Mouse (Mus musculus) hindbrain, embryonic 10.5 days (tissue): ENCODE data around the gene Serping1. TPM values are rescaled to one million over a fixed set of nuclear protein-coding genes. Genes with fewer than 3 reads are reported as not detected.
A peak's percentile ranks its signal among the peaks of the same experiment; 100 is the strongest.

Experiments
- DNase-seq: peaks from one replicate; pipeline ENCODE4 v3.0.0-alpha.2; 2017; ENCODE audit warnings: low spot score
- H3K27ac ChIP-seq: fragments of 300-500 bp; sonication (generic); 2 replicates; pipeline ENCODE4 v1.5.1; 2016; ENCODE audit warnings: mild to moderate bottlenecking, moderate library complexity
- H3K27me3 ChIP-seq: fragments of 300-500 bp; sonication (generic); 2 replicates; pipeline ENCODE4 v1.6.1; 2016; ENCODE audit warnings: mild to moderate bottlenecking; ENCODE audit not compliant: poor library complexity, insufficient read depth, severe bottlenecking
- H3K36me3 ChIP-seq: fragments of 300-500 bp; sonication (generic); 2 replicates; pipeline ENCODE4 v1.6.1; 2016; ENCODE audit warnings: mild to moderate bottlenecking, moderate library complexity
- H3K4me1 ChIP-seq: fragments of 300-500 bp; sonication (generic); replicated peaks from 2 replicates; pipeline ENCODE4 v1.6.1; 2016; ENCODE audit warnings: mild to moderate bottlenecking
- H3K4me3 ChIP-seq: fragments of 300-500 bp; sonication (generic); 2 replicates; pipeline ENCODE4 v1.5.1; 2016; ENCODE audit warnings: mild to moderate bottlenecking, moderate library complexity
- H3K9me3 ChIP-seq: fragments of 300-500 bp; sonication (generic); 2 replicates; pipeline ENCODE4 v1.6.1; 2016; ENCODE audit warnings: mild to moderate bottlenecking, moderate library complexity
- WGBS: fragments of 180-500 bp; shearing (Covaris S2); methylation state at CpG from one replicate; pipeline ENCODE4 v1.1.7; 2016; 5-methylcytosine and 5-hydroxymethylcytosine counted together
- polyA plus RNA-seq: library from polyadenylated mRNA; unstranded; fragments of >200 nt; fragmentation: Nextera tagmentation; extraction: Ambion mirVana; gene quantifications from 2 replicates; pipeline ENCODE4 v1.2.1, GENCODE M21; 2016

Gene Serping1
- polyA plus RNA-seq, 1 experiment from 2014 or later: 43.1 TPM

- H3K4me3 ChIP-seq: peak overlapping the region; percentile 81
- H3K27ac ChIP-seq: peak overlapping the region; percentile 100
- 0 out of 2 replicates have a peak, but pooled peaks cover 8% of the 10 kb centered on the region for H3K27me3 ChIP-seq
- DNase-seq: no peak
- 2% methylated on average over 10 of the region's 10 CpGs for WGBS
- no peaks in the 10 kb centered on the region for H3K9me3 ChIP-seq
- H3K36me3 ChIP-seq: peaks cover 23% of the 10 kb centered on the region
- H3K4me1 ChIP-seq: peaks cover 46% of the 10 kb centered on the region
Measured at GRCm38 (mm10) chr2:84744126-84744525, 31.1 kb downstream of the Serping1 start.

GRCm38 (mm10) chr2:84743561-84743960, 31.7 kb downstream of the Serping1 start, which contains the start of gene Gm19426:
Gene Gm19426, minus strand, starts transcription at chr2:84743655.
- peak; percentile 95 for DNase-seq
- Histone ChIP-seq H3K4me1 (peaks cover 52% of the 10 kb centered on the region), H3K27ac (peak within 1 kb of the TSS; percentile 100), H3K36me3 (peaks cover 23% of the 10 kb centered on the region), H3K27me3 (0 out of 2 replicates have a peak, but pooled peaks cover 8% of the 10 kb centered on the region), H3K9me3 (no peaks in the 10 kb centered on the region), H3K4me3 (peak within 1 kb of the TSS; percentile 81)
- WGBS: under 1% methylated on average over 25 of the region's 25 CpGs

- peaks cover 61% of the 10 kb centered on the region for H3K4me1 ChIP-seq
- H3K27ac ChIP-seq: peak overlapping the region; percentile 100
- under 1% methylated on average over 26 of the region's 26 CpGs for WGBS
- H3K36me3 ChIP-seq: peaks cover 23% of the 10 kb centered on the region
- H3K4me3 ChIP-seq: peak overlapping the region; percentile 81
- peak; percentile 98 for DNase-seq
- H3K9me3 ChIP-seq: no peaks in the 10 kb centered on the region
- 0 out of 2 replicates have a peak, but pooled peaks cover 8% of the 10 kb centered on the region for H3K27me3 ChIP-seq
Measured at GRCm38 (mm10) chr2:84742451-84743283, 32.6 kb downstream of the Serping1 start.

GRCm38 (mm10) chr2:84741841-84742450, 33.3 kb downstream of the Serping1 start:
- 0 out of 2 replicates have a peak, but pooled peaks cover 1% of the 10 kb centered on the region for H3K27me3 ChIP-seq
- no peak for DNase-seq
- H3K9me3 ChIP-seq: no peaks in the 10 kb centered on the region
- H3K4me3 ChIP-seq: peak overlapping the region; percentile 81
- H3K4me1 ChIP-seq: peaks cover 68% of the 10 kb centered on the region
- H3K27ac ChIP-seq: peak overlapping the region; percentile 100
- H3K36me3 ChIP-seq: peaks cover 23% of the 10 kb centered on the region
- WGBS: under 1% methylated on average over 5 of the region's 5 CpGs

- Histone ChIP-seq H3K4me1 (peaks cover 80% of the 10 kb centered on the region), H3K9me3 (no peaks in the 10 kb centered on the region), H3K27ac (peak overlapping the region; percentile 100), H3K4me3 (peak overlapping the region; percentile 81), H3K27me3 (no peaks in the 10 kb centered on the region), H3K36me3 (peaks cover 23% of the 10 kb centered on the region)
- peak; percentile 23 for DNase-seq
- WGBS: 74% methylated on average over 15 of the region's 15 CpGs
Measured at GRCm38 (mm10) chr2:84740608-84741333, 34.5 kb downstream of the Serping1 start.

GRCm38 (mm10) chr2:84738271-84738911, 36.9 kb downstream of the Serping1 start:
- Histone ChIP-seq H3K4me3 (peak overlapping the region; percentile 68), H3K36me3 (peaks cover 23% of the 10 kb centered on the region), H3K9me3 (no peaks in the 10 kb centered on the region), H3K27ac (peak overlapping the region; percentile 93), H3K4me1 (peaks cover 92% of the 10 kb centered on the region), H3K27me3 (no peaks in the 10 kb centered on the region)
- DNase-seq: peak; percentile 70
- 2% methylated on average over 12 of the region's 12 CpGs for WGBS

- peak overlapping the region; percentile 93 for H3K27ac ChIP-seq
- peaks cover 23% of the 10 kb centered on the region for H3K36me3 ChIP-seq
- peaks cover 94% of the 10 kb centered on the region for H3K4me1 ChIP-seq
- no peaks in the 10 kb centered on the region for H3K27me3 ChIP-seq
- peak overlapping the region; percentile 68 for H3K4me3 ChIP-seq
- H3K9me3 ChIP-seq: no peaks in the 10 kb centered on the region
- DNase-seq: peak; percentile 78
- WGBS: 6% methylated on average over 8 of the region's 8 CpGs
Measured at GRCm38 (mm10) chr2:84737451-84737925, 37.8 kb downstream of the Serping1 start.

- DNase-seq: peak; percentile 53
- Histone ChIP-seq H3K4me1 (peaks cover 84% of the 10 kb centered on the region), H3K36me3 (peaks cover 18% of the 10 kb centered on the region), H3K27me3 (no peaks in the 10 kb centered on the region), H3K27ac (peak overlapping the region; percentile 93), H3K4me3 (peak overlapping the region; percentile 68), H3K9me3 (no peaks in the 10 kb centered on the region)
- WGBS: 7% methylated on average over 27 of the region's 27 CpGs
Measured at GRCm38 (mm10) chr2:84736312-84737161, 38.7 kb downstream of the Serping1 start.

- H3K4me3 ChIP-seq: peak overlapping the region; percentile 68
- peaks cover 73% of the 10 kb centered on the region for H3K4me1 ChIP-seq
- peaks cover 7% of the 10 kb centered on the region for H3K36me3 ChIP-seq
- no peaks in the 10 kb centered on the region for H3K9me3 ChIP-seq
- peak; percentile 36 for DNase-seq
- H3K27ac ChIP-seq: peak overlapping the region; percentile 93
- H3K27me3 ChIP-seq: no peaks in the 10 kb centered on the region
- 28% methylated on average over 7 of the region's 7 CpGs for WGBS
Measured at GRCm38 (mm10) chr2:84735346-84735920, 39.8 kb downstream of the Serping1 start.

- Histone ChIP-seq H3K4me3 (peak overlapping the region; percentile 68), H3K27ac (peak overlapping the region; percentile 93), H3K27me3 (no peaks in the 10 kb centered on the region), H3K36me3 (peaks cover 2% of the 10 kb centered on the region; the same call in 1 of the 2 replicates), H3K4me1 (peaks cover 68% of the 10 kb centered on the region), H3K9me3 (no peaks in the 10 kb centered on the region)
- no peak for DNase-seq
- WGBS: 4% methylated on average over 2 of the region's 2 CpGs
Measured at GRCm38 (mm10) chr2:84734919-84735318, 40.3 kb downstream of the Serping1 start.

GRCm38 (mm10) chr2:84734351-84734864, 40.8 kb downstream of the Serping1 start:
- peak; percentile 65 for DNase-seq
- H3K27ac ChIP-seq: peak overlapping the region; percentile 93
- WGBS: under 1% methylated on average over 11 of the region's 11 CpGs
- no peaks in the 10 kb centered on the region for H3K36me3 ChIP-seq
- H3K9me3 ChIP-seq: no peaks in the 10 kb centered on the region
- H3K4me1 ChIP-seq: peaks cover 63% of the 10 kb centered on the region
- H3K27me3 ChIP-seq: no peaks in the 10 kb centered on the region
- peak overlapping the region; percentile 68 for H3K4me3 ChIP-seq
